14 mouse cellular contexts compared by ENCODE assay signal in genomic region chr3:107349006-107349405, GRCm38 (mm10). TPM values are rescaled to one million over a fixed set of nuclear protein-coding genes. Genes with fewer than 3 reads are reported as not detected.
DNase-seq lines count a peak whose midpoint lies in the region; ATAC-seq and TF ChIP-seq lines count a peak whose summit lies in the region.
"Had no signal": no experiment of that assay in that cellular context is flagged by ENCODE, and none has a peak within 500 bp of the region (broad histone marks: within the 10 kb centered on the region; RNA-seq: fewer than 3 reads in every experiment).

No protein-coding gene starts in this region.

- H3K4me1 ChIP-seq in liver, postnatal 0 days (ENCODE audit: insufficient read depth) = no peaks in the 10 kb centered on the region; the same call in 1 of the 2 replicates
- H3K4me1 ChIP-seq: kidney, embryonic 15.5 days had no signal

- TF ChIP-seq CTCF in liver, postnatal 0 days (IDR thresholded peaks at IDR 0.05; ENCODE audit: low read depth) = no peak

- H3K9ac ChIP-seq in liver, postnatal 0 days (replicated peaks) = no peak overlapping the region
- H3K9ac ChIP-seq: kidney, embryonic 15.5 days; liver, embryonic 15.5 days; neural tube, embryonic 15.5 days had no signal

- H3K36me3 ChIP-seq in liver, postnatal 0 days (replicated peaks; ENCODE audit: insufficient read depth, low read length) = no peaks in the 10 kb centered on the region
- H3K36me3 ChIP-seq: G1E; kidney, embryonic 15.5 days; liver, embryonic 15.5 days; neural tube, embryonic 15.5 days had no signal

- no peak for TF ChIP-seq EP300 in liver, postnatal 0 days (IDR thresholded peaks at IDR 0.05; ENCODE audit: low read depth)

- no peak for DNase-seq in frontal cortex, adult 2 months (ENCODE audit: extremely low spot score in 1 of 2, low spot score in 1 of 2)
- peak; percentile 38 for DNase-seq in layer of hippocampus, adult 9-10 months (ENCODE audit: low spot score)
- no peak for DNase-seq in layer of hippocampus, postnatal 36 days
- peak; percentile 41 for DNase-seq in Muller cell, postnatal 12 days (ENCODE audit: inconsistent ontology term)
- DNase-seq in brain, adult 2 months (ENCODE audit: low read depth, low spot score) = peak; percentile 80
- DNase-seq in thymus, postnatal 0 days (ENCODE audit: low spot score) = no peak
- no peak for DNase-seq in liver, postnatal 0 days
- DNase-seq: heart, postnatal 4 days; thymus, postnatal 14 days had no signal

- no peaks in the 10 kb centered on the region for H3K9me3 ChIP-seq in liver, postnatal 0 days (ENCODE audit: low read length)
- H3K9me3 ChIP-seq: G1E; kidney, embryonic 15.5 days; liver, embryonic 15.5 days; neural tube, embryonic 15.5 days had no signal

- ATAC-seq in frontal cortex, adult (ENCODE audit: low TSS enrichment) = peak; percentile 31; the same call in 1 of the 2 replicates
- ATAC-seq in liver, postnatal 0 days = no peak

- H3K4me2 ChIP-seq in liver, postnatal 0 days (ENCODE audit: low read depth, low read length) = no peak overlapping the region
- H3K4me2 ChIP-seq: kidney, embryonic 15.5 days; liver, embryonic 15.5 days; neural tube, embryonic 15.5 days had no signal

- no peak overlapping the region for H3K27ac ChIP-seq in liver, postnatal 0 days (ENCODE audit: low read depth)
- H3K27ac ChIP-seq: kidney, embryonic 15.5 days; liver, embryonic 15.5 days; neural tube, embryonic 15.5 days had no signal

- WGBS in liver, postnatal 0 days (ENCODE audit: insufficient replicate concordance) = 85% methylated on average over 3 of the region's 3 CpGs

- H3K4me3 ChIP-seq in liver, postnatal 0 days (ENCODE audit: low read depth, low read length) = no peak overlapping the region
- H3K4me3 ChIP-seq: kidney, embryonic 15.5 days; liver, embryonic 15.5 days; neural tube, embryonic 15.5 days had no signal

- H3K27me3 ChIP-seq in liver, postnatal 0 days (ENCODE audit: insufficient read depth, low read length) = no peaks in the 10 kb centered on the region
- H3K27me3 ChIP-seq: liver, embryonic 15.5 days had no signal

RNA-seq across cellular contexts. Expression of gene Rbm15, which starts 15.5 kb away (rescaled TPM):
- polyA plus RNA-seq in frontal cortex, adult 2 months (2012; rRNA removed) = 5.3 and 5.9 TPM in 2 replicates
- total RNA-seq in layer of hippocampus, postnatal 36 days (2021) = 10 to 100 TPM; 25.9 to 28.0 TPM
- 16.3 and 20.3 TPM in 2 replicates for polyA plus RNA-seq in thymus, postnatal 0 days (2015; fragmentation: Nextera tagmentation; extraction: Ambion mirVana)
- polyA plus RNA-seq in liver, postnatal 0 days (2015; fragmentation: Nextera tagmentation; extraction: Ambion mirVana) = 6.5 and 6.7 TPM in 2 replicates

RNA-seq across cellular contexts. Expression of gene Slc16a4, which starts 58.0 kb away (rescaled TPM):
- 3.3 and 3.4 TPM in 2 replicates for polyA plus RNA-seq in frontal cortex, adult 2 months (2012; rRNA removed)
- total RNA-seq in layer of hippocampus, postnatal 36 days (2021) = 1 to 10 TPM in 1 of 2 experiments, under 1 TPM in 1; 0.86 to 1.1 TPM
- 0.51 and 0.92 TPM in 2 replicates for polyA plus RNA-seq in thymus, postnatal 0 days (2015; fragmentation: Nextera tagmentation; extraction: Ambion mirVana)
- 0.14 and 0.27 TPM in 2 replicates for polyA plus RNA-seq in liver, postnatal 0 days (2015; fragmentation: Nextera tagmentation; extraction: Ambion mirVana)
- polyA plus RNA-seq: G1E had no signal

Comparison
In these comparisons a context has a peak if more than half of its experiments do, and no peak if none do; other contexts are left out.
1. DNase-seq: peak in layer of hippocampus, adult 9-10 months (single experiment), Muller cell, postnatal 12 days (single experiment) and brain, adult 2 months (single experiment); none in frontal cortex, adult 2 months (0 of 2), layer of hippocampus, postnatal 36 days (0 of 2), thymus, postnatal 0 days (single experiment) and liver, postnatal 0 days (single experiment).